Mouse (Mus musculus) olfactory bulb, adult 2 months (tissue): ENCODE measurements at regions not wholly inside any gene's neighbourhood (a gene's known extent, or its start where the extent isn't known, plus 50 kb on each side); places are given as distances from the start of the nearest gene placed in this dataset.

ENCODE experiments used
- CTCF ChIP-seq: fragments of 200-500 bp; IDR thresholded peaks from 2 replicates; pipeline ENCODE4 v1.5.1; 2012; ENCODE audit warnings: low read depth, mild to moderate bottlenecking, low read length, moderate library complexity; ENCODE audit not compliant: insufficient read depth
- POLR2A ChIP-seq: fragments of 200-500 bp; IDR thresholded peaks from 2 replicates; pipeline ENCODE4 v1.6.1; 2012; ENCODE audit warnings: mild to moderate bottlenecking, low read depth, low read length, moderate library complexity; ENCODE audit not compliant: insufficient read depth

DNA sequence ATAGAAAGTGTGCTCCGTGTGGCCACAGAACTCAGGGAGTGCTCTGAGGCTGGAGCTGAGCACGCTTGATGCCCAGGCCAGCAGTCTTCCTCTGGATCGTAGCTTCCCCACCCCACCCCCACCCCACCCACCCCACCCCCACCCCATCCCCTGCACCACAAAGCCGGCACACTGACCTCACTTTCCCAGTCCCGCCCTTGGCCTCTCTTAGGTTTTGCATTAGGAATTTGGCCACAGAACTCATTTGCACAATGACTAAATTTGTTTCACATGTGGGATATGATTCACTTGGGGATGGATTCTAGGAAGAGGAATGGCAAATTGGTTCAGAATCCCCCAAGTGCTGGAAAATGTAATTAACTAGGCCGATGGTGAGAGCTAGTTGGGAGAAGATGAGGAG lies 94.3 kb downstream of the Tmx1 start:
- TF ChIP-seq CTCF = no peak
- no peak for TF ChIP-seq POLR2A
